Mouse (Mus musculus) hindbrain, postnatal 0 days (tissue): ENCODE data around the gene Gm40193. TPM values are rescaled to one million over a fixed set of nuclear protein-coding genes. Genes with fewer than 3 reads are reported as not detected.

Experiments
- ATAC-seq: fragments of 200-750 bp; cut with Nextera tagmentation; 2 replicates; pipeline ENCODE4 v1.8.0; 2017; ENCODE audit warnings: mild to moderate bottlenecking, moderate TSS enrichment, moderate library complexity
- DNase-seq: peaks from one replicate; pipeline ENCODE4 v3.0.0-alpha.2; 2015; ENCODE audit warnings: low spot score
- H3K27ac ChIP-seq: fragments of 300-500 bp; sonication (generic); 2 replicates; pipeline ENCODE4 v1.5.1; 2014; ENCODE audit warnings: mild to moderate bottlenecking
- H3K27me3 ChIP-seq: fragments of 300-500 bp; sonication (generic); 2 replicates; pipeline ENCODE4 v1.6.1; 2014; ENCODE audit warnings: low read length, mixed read lengths; ENCODE audit not compliant: insufficient read depth
- H3K36me3 ChIP-seq: fragments of 300-500 bp; sonication (generic); 2 replicates; pipeline ENCODE4 v1.6.1; 2014; ENCODE audit warnings: low read length, mixed read lengths; ENCODE audit not compliant: insufficient read depth
- H3K4me1 ChIP-seq: fragments of 300-500 bp; sonication (generic); 2 replicates; pipeline ENCODE4 v1.6.1; 2014; ENCODE audit warnings: antibody characterized with exemption, low read length, mixed read lengths; ENCODE audit not compliant: insufficient read depth
- H3K4me2 ChIP-seq: fragments of 300-500 bp; sonication (generic); 2 replicates; pipeline ENCODE4 v1.6.1; 2014; ENCODE audit warnings: low read depth, mild to moderate bottlenecking, low read length, moderate library complexity, mixed read lengths
- H3K4me3 ChIP-seq: fragments of 300-500 bp; sonication (generic); 2 replicates; pipeline ENCODE4 v1.5.1; 2014; ENCODE audit warnings: low read length
- H3K9ac ChIP-seq: fragments of 300-500 bp; sonication (generic); replicated peaks from 2 replicates; pipeline ENCODE4 v1.6.1; 2014; ENCODE audit warnings: mild to moderate bottlenecking, low read length, moderate library complexity, mixed read lengths
- H3K9me3 ChIP-seq: fragments of 300-500 bp; sonication (generic); 2 replicates; pipeline ENCODE4 v1.6.1; 2016; ENCODE audit warnings: low read length, mixed read lengths
- CTCF ChIP-seq: IDR thresholded peaks from 2 replicates; pipeline ENCODE4 v1.5.1; 2016; ENCODE audit warnings: antibody characterized with exemption, control low read depth, low read depth
- WGBS: fragments of 180-500 bp; shearing (Covaris S2); extraction: QIAGEN DNeasy Blood & Tissue Kit; methylation state at CpG from one replicate; pipeline ENCODE4 v1.1.7; 2014; 5-methylcytosine and 5-hydroxymethylcytosine counted together
- polyA plus RNA-seq: library from polyadenylated mRNA; unstranded; fragments of >200 nt; fragmentation: Nextera tagmentation; extraction: Ambion mirVana; gene quantifications from 2 replicates; pipeline ENCODE4 v1.2.1, GENCODE M21; 2015
- total RNA-seq: library from RNA; depleted of rRNA; stranded (reverse); fragments of >200 nt; gene quantifications from 2 replicates; pipeline ENCODE4 v1.2.3, GENCODE M21; 2014

The Gm40193 gene
- total and polyA plus RNA-seq, 2 experiments from 2014 or later, result not detected

DNA sequence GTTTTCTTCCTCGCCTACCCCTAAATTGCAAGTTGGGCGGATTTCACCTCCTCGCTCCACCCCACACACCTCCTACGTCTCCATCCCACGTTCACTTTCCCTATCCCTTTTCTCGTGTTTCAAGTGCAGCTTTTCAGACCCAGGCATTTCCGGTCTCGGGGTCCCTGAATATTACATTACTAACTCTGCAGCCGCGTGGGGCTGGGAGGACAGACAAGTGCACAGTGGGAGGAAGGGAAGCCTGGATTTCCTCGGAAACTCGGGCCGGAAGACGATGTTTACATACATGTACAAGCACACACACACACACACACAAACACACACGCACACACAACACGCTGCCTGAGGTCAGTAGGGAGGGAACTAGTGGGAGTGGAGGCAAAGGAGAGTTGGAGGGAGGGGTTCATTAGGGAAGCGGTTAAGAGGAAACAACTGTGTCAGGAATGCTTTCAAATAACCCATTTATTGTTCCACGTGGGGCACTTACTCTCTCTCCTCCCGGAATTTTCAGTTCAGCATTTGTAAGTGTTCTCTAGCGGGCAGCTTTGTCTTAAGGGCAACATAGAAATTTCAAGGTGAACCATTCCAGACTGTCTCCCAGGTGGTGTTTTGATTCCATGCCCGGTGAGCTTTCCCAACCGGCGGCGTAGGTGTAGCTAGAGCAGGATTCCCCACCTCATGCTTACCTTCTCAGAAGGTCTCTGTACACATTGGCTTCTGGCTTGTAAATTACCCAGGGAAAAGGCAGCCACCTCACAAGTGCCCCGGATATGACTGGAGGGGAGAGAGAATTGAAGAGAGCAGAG lies 30.9 kb upstream of the Gm40193 start:
- H3K9ac ChIP-seq, result peak overlapping the region; percentile 96
- DNase-seq (peak; percentile 56), ATAC-seq (no peak)
- no peak for TF ChIP-seq CTCF
- no peaks in the 10 kb centered on the region for H3K9me3 ChIP-seq
- H3K27ac ChIP-seq, result peak overlapping the region; percentile 86
- H3K4me1 ChIP-seq, result peaks cover 13% of the 10 kb centered on the region
- H3K27me3 ChIP-seq, result no peaks in the 10 kb centered on the region
- peak overlapping the region; percentile 91 for H3K4me3 ChIP-seq
- peak overlapping the region; percentile 92 for H3K4me2 ChIP-seq
- 3% methylated on average over 25 of the region's 25 CpGs for WGBS
- no peaks in the 10 kb centered on the region; the same call in 1 of the 2 replicates for H3K36me3 ChIP-seq

DNA sequence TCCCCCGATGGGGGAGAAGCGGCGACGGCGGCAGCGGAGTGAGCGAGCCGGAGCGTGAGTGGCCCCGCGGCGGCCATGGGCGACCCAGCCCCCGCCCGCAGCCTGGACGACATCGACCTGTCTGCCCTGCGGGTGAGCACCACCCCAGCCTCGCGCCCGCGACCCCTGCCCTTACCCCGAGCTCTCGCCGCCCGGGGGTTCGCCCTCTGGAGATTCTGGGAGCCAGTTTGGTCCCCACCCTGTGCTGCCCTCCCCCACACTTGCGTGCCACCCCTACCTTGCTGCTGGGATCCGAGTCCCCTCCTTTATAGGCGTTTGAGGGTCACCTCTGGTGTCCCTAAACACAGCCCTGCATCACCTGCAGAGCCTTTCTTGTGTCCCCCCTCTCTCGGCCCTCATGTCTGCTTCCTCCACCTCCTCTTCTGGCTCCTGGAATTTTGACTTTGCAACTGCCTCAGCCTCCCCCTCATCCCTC lies 30.3 kb upstream of the Gm40193 start:
- peaks cover 13% of the 10 kb centered on the region for H3K4me1 ChIP-seq
- DNase-seq (no peak), ATAC-seq (peak; percentile 10; the same call in 1 of the 2 replicates)
- H3K4me3 ChIP-seq, result peak overlapping the region; percentile 91
- peak overlapping the region; percentile 92 for H3K4me2 ChIP-seq
- H3K9me3 ChIP-seq, result no peaks in the 10 kb centered on the region
- no peak for TF ChIP-seq CTCF
- H3K36me3 ChIP-seq, result no peaks in the 10 kb centered on the region; the same call in 1 of the 2 replicates
- 2% methylated on average over 14 of the region's 31 CpGs for WGBS
- peak overlapping the region; percentile 96 for H3K9ac ChIP-seq
- H3K27me3 ChIP-seq, result no peaks in the 10 kb centered on the region
- H3K27ac ChIP-seq, result peak overlapping the region; percentile 86

DNA sequence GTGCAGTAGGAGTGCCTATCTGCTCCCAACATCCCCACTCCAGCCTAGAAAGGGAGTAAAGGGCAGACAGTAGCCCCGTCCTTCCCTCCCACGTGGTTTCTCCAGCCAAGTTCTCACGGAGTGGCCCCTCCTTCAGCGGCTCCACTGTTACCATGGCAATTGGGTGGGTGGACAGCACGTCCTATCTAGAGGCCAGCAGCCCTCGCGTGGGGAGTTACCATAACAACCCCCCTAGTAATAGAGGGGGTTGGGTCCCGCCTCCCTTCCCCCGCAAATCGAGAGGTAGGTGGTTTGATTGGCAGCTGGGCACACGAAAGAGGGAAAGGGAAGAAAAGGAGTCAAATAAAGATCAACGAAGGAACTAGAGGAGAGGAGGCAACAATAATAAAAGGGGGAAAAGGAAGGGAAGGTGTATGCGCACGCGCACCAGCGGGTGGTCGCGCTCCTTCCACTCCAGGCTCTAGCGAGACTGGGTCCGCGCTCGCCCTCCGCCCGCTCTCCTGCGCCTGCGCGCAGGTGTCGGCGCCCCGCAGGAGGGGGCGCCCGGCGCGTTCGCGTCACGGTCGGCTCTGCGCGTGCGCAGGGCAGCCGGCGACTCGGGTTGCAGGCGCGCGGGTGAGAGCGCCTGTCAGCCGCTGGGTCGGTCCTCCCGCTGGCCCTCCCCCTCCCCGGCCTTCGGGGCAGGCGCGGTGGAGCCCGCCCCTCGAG lies 29.7 kb upstream of the Gm40193 start, which contains the start of gene Mink1:
Mink1 (plus strand) TSS at position 595 of the 708 bp plus-strand sequence.
- peaks cover 13% of the 10 kb centered on the region for H3K4me1 ChIP-seq
- peak within 1 kb of the TSS; percentile 86 for H3K27ac ChIP-seq
- no peaks in the 10 kb centered on the region for H3K9me3 ChIP-seq
- no peaks in the 10 kb centered on the region for H3K27me3 ChIP-seq
- WGBS, result 2% methylated on average over 53 of the region's 57 CpGs
- peak within 1 kb of the TSS; percentile 91 for H3K4me3 ChIP-seq
- peak; percentile 97 for ATAC-seq
- no peaks in the 10 kb centered on the region for H3K36me3 ChIP-seq
- peak within 1 kb of the TSS; percentile 96 for H3K9ac ChIP-seq
- peak; percentile 96 for DNase-seq
- H3K4me2 ChIP-seq, result peak within 1 kb of the TSS; percentile 92
- no peak for TF ChIP-seq CTCF

DNA sequence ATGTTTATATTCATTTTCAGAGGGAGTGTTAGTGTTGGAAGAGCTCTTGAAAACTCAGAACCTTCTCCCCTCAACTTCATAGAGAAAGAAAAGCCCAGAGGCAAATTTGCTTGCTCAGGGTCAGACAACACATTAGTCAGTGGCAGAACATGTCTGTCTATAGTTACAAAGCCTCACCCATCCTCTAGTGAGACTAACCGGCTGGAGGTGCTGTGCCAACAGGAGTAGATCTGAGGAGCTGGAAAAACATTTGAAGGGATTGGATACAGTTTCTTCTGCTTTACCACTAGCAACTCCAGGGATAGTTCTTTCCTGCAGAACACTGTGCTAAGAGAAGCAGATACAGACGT lies 29.2 kb upstream of the Gm40193 start:
- H3K27me3 ChIP-seq, result no peaks in the 10 kb centered on the region
- H3K4me3 ChIP-seq, result peak overlapping the region; percentile 91
- peaks cover 13% of the 10 kb centered on the region for H3K4me1 ChIP-seq
- WGBS, result 0% methylated on average over 2 of the region's 2 CpGs
- H3K27ac ChIP-seq, result peak overlapping the region; percentile 86
- no peak for ATAC-seq
- peak overlapping the region; percentile 92 for H3K4me2 ChIP-seq
- peak overlapping the region; percentile 96; the same call in 1 of the 2 replicates for H3K9ac ChIP-seq
- peak; percentile 29 for TF ChIP-seq CTCF
- no peaks in the 10 kb centered on the region for H3K9me3 ChIP-seq
- H3K36me3 ChIP-seq, result no peaks in the 10 kb centered on the region; the same call in 1 of the 2 replicates
- DNase-seq, result no peak

DNA sequence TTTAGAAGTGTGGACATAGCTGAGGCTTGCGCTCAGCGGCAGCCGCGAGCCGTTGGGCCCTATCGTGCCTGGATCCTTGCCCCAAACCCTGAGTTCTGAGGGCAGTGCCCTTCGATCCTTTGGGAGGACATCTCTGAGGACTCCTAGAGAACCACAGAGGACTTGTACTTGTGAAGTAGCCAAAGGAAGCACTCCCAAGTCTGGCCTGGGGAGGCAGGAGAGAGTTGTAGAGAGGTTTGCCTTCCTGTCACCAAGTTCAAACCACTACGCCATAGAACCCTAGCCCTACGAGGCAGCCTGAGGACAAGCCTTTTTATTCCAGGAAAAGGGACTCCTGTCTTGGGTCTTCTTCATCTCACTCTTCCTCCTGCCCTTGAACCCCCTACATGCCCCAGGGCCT lies 24.8 kb upstream of the Gm40193 start:
- no peak overlapping the region for H3K27ac ChIP-seq
- H3K9me3 ChIP-seq, result no peaks in the 10 kb centered on the region
- H3K4me2 ChIP-seq, result no peak overlapping the region
- H3K36me3 ChIP-seq, result no peaks in the 10 kb centered on the region; the same call in 1 of the 2 replicates
- H3K27me3 ChIP-seq, result no peaks in the 10 kb centered on the region
- no peak overlapping the region for H3K9ac ChIP-seq
- TF ChIP-seq CTCF, result peak; percentile 18; the same call in 1 of the 2 replicates
- ATAC-seq (no peak), DNase-seq (no peak)
- no peak overlapping the region for H3K4me3 ChIP-seq
- no peaks in the 10 kb centered on the region for H3K4me1 ChIP-seq
- 91% methylated on average over 9 of the region's 9 CpGs for WGBS

DNA sequence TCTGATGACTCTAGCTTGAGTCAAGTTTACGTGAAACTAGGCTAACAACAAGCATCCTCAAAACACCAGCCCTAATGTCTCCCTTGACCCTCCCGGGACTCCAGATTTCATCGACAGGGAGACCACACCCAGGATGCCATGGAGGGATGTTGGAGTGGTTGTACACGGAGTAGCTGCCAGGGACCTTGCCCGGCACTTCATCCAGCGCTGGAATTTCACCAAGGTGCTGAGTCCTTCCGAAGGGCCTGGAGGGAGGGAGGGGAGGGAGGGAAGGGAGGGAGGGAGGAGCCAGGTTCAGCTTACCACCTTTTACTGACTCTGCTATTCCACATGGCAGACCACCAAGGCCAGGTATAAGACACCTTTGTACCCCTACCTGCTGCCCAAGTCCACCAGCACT lies 21.2 kb upstream of the Gm40193 start:
- DNase-seq (no peak), ATAC-seq (no peak)
- Histone ChIP-seq H3K9me3 (no peaks in the 10 kb centered on the region), H3K4me2 (no peak overlapping the region), H3K27ac (no peak overlapping the region), H3K4me3 (no peak overlapping the region), H3K36me3 (no peaks in the 10 kb centered on the region; the same call in 1 of the 2 replicates), H3K4me1 (no peaks in the 10 kb centered on the region), H3K9ac (no peak overlapping the region), H3K27me3 (no peaks in the 10 kb centered on the region)
- TF ChIP-seq CTCF, result no peak
- 37% methylated on average over 7 of the region's 7 CpGs for WGBS
